Mouse (Mus musculus) embryonic facial prominence, embryonic 12.5 days (tissue): ENCODE data around the gene Taok3. TPM values are rescaled to one million over a fixed set of nuclear protein-coding genes. Genes with fewer than 3 reads are reported as not detected.

Source experiments
- ATAC-seq: fragments of 200-750 bp; cut with Nextera tagmentation; 2 replicates; pipeline ENCODE4 v1.8.0; 2017; ENCODE audit not compliant: insufficient number of reproducible peaks, insufficient read depth, low FRiP score, low TSS enrichment
- H3K27ac ChIP-seq: fragments of 300-500 bp; sonication (generic); 2 replicates; pipeline ENCODE4 v1.5.1; 2016; ENCODE audit warnings: mild to moderate bottlenecking
- H3K27me3 ChIP-seq: fragments of 300-500 bp; sonication (generic); 2 replicates; pipeline ENCODE4 v1.6.1; 2016; ENCODE audit warnings: mild to moderate bottlenecking, moderate library complexity
- H3K36me3 ChIP-seq: fragments of 300-500 bp; sonication (generic); 2 replicates; pipeline ENCODE4 v1.6.1; 2016; ENCODE audit warnings: mild to moderate bottlenecking
- H3K4me1 ChIP-seq: fragments of 300-500 bp; sonication (generic); 2 replicates; pipeline ENCODE4 v1.6.1; 2016
- H3K4me2 ChIP-seq: fragments of 300-500 bp; sonication (generic); replicated peaks from 2 replicates; pipeline ENCODE4 v1.6.1; 2016; ENCODE audit warnings: mild to moderate bottlenecking, moderate library complexity
- H3K4me3 ChIP-seq: fragments of 300-500 bp; sonication (generic); 2 replicates; pipeline ENCODE4 v1.5.1; 2016; ENCODE audit warnings: mild to moderate bottlenecking
- H3K9ac ChIP-seq: fragments of 300-500 bp; sonication (generic); 2 replicates; pipeline ENCODE4 v1.6.1; 2016; ENCODE audit warnings: mild to moderate bottlenecking, moderate library complexity
- H3K9me3 ChIP-seq: fragments of 300-500 bp; sonication (generic); 2 replicates; pipeline ENCODE4 v1.6.1; 2016; ENCODE audit warnings: mild to moderate bottlenecking, moderate library complexity
- WGBS: fragments of 180-500 bp; shearing (Covaris S2); methylation state at CpG from one replicate; pipeline ENCODE4 v1.1.7; 2016; 5-methylcytosine and 5-hydroxymethylcytosine counted together
- polyA plus RNA-seq: library from polyadenylated mRNA; unstranded; fragments of >200 nt; fragmentation: Nextera tagmentation; extraction: Ambion mirVana; gene quantifications from 2 replicates; pipeline ENCODE4 v1.2.1, GENCODE M21; 2016

Gene Taok3
- polyA plus RNA-seq, 1 experiment from 2014 or later, result 12.1 TPM

DNA sequence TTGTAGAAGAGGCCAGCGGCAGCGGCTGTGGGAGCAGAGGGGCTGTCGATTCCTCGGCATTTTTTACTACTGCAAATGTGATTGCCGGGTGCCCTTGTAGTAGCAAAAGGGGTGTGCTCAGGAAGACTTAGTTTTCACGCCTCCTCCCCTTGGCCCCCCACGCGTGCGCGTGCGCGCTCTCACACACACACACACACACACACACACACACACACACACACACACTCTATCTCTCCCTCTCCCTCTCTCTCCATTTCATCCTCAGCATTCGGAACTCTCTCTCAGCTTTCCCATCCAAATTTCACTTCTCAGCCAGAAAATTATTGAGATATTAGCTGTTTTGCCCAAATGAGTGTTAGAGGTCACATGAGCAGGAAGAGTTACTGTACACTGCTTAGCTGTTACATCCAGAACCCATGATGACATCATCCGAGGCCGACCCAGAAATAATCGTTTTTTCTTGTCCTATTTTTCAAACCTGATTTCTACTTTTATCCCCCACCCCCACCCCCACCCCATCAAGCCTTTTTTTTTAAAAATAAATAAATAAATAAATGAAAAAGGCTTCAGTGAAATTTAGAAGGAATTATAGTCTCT lies 122.1 kb downstream of the Taok3 start:
- 71% methylated on average over 16 of the region's 16 CpGs for WGBS
- ATAC-seq, result no peak
- Histone ChIP-seq H3K4me2 (no peak overlapping the region; the same call in 1 of the 2 replicates), H3K27ac (no peak overlapping the region), H3K9me3 (no peaks in the 10 kb centered on the region), H3K9ac (no peak overlapping the region), H3K4me3 (no peak overlapping the region), H3K36me3 (no peaks in the 10 kb centered on the region), H3K4me1 (peaks cover 10% of the 10 kb centered on the region; the same call in 1 of the 2 replicates), H3K27me3 (peaks cover 10% of the 10 kb centered on the region)

GRCm38 (mm10) chr5:117242671-117243478 lies 122.9 kb downstream of the Taok3 start:
- Histone ChIP-seq H3K27ac (no peak overlapping the region), H3K4me1 (peaks cover 10% of the 10 kb centered on the region; the same call in 1 of the 2 replicates), H3K27me3 (peaks cover 10% of the 10 kb centered on the region), H3K9ac (0 out of 2 replicates have a peak overlapping the region, but pooled peaks have one; percentile 24), H3K36me3 (no peaks in the 10 kb centered on the region), H3K4me2 (peak overlapping the region; percentile 40), H3K4me3 (peak overlapping the region; percentile 31), H3K9me3 (no peaks in the 10 kb centered on the region)
- 29% methylated on average over 22 of the region's 22 CpGs for WGBS
- no peak for ATAC-seq

DNA sequence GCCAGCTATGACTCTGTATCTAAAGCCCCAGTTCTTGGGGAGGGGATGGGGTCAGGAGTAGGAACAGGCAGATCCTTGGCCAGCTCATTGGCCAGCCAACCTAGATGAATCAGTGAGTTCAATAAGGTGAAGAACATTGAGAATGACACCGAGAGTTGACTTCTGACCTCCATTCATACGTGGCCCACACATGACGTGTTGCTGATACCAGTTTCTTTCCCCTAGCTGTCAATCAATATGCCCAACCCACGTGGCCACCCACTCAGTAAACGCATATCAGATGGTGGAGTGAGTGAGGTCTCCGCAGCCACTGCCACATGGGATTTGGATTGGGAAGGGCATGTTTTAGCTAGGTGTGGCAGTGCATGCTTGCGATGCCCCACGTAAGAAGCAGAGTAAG lies 125.2 kb downstream of the Taok3 start:
- no peak overlapping the region for H3K9ac ChIP-seq
- ATAC-seq, result no peak
- H3K27me3 ChIP-seq, result peaks cover 10% of the 10 kb centered on the region
- no peak overlapping the region for H3K27ac ChIP-seq
- no peak overlapping the region for H3K4me2 ChIP-seq
- peaks cover 10% of the 10 kb centered on the region; the same call in 1 of the 2 replicates for H3K4me1 ChIP-seq
- no peak overlapping the region for H3K4me3 ChIP-seq
- H3K9me3 ChIP-seq, result no peaks in the 10 kb centered on the region
- 69% methylated on average over 8 of the region's 8 CpGs for WGBS
- no peaks in the 10 kb centered on the region for H3K36me3 ChIP-seq

- Histone ChIP-seq H3K27me3 (0 out of 2 replicates have a peak, but pooled peaks cover under 1% of the 10 kb centered on the region), H3K36me3 (no peaks in the 10 kb centered on the region), H3K27ac (no peak overlapping the region), H3K9ac (no peak overlapping the region), H3K9me3 (no peaks in the 10 kb centered on the region), H3K4me2 (no peak overlapping the region), H3K4me1 (no peaks in the 10 kb centered on the region; the same call in 1 of the 2 replicates), H3K4me3 (no peak overlapping the region)
- 34% methylated on average over 10 of the region's 10 CpGs for WGBS
- ATAC-seq, result no peak
Measured at GRCm38 (mm10) chr5:117248351-117248750, 128.4 kb downstream of the Taok3 start.

DNA sequence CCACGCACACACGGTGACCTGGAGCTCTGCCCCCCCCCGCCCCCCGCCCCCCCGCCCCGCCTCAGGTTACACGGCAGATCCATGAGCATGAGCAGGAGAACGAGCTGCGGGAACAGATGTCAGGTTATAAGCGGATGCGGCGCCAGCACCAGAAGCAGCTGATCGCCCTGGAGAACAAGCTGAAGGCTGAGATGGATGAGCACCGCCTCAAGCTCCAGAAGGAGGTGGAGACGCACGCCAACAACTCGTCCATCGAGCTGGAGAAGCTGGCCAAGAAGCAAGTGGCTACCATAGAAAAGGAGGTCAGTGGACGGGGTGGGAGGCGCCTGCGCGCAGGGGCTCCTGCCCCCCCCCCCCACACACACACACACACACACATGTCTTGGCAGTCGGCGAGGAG lies 130.9 kb downstream of the Taok3 start:
- H3K27ac ChIP-seq, result no peak overlapping the region
- H3K4me3 ChIP-seq, result no peak overlapping the region
- 50% methylated on average over 19 of the region's 24 CpGs for WGBS
- no peaks in the 10 kb centered on the region for H3K36me3 ChIP-seq
- ATAC-seq, result no peak
- H3K9ac ChIP-seq, result no peak overlapping the region; the same call in 1 of the 2 replicates
- H3K27me3 ChIP-seq, result no peaks in the 10 kb centered on the region
- H3K4me1 ChIP-seq, result no peaks in the 10 kb centered on the region; the same call in 1 of the 2 replicates
- H3K4me2 ChIP-seq, result no peak overlapping the region
- no peaks in the 10 kb centered on the region for H3K9me3 ChIP-seq

DNA sequence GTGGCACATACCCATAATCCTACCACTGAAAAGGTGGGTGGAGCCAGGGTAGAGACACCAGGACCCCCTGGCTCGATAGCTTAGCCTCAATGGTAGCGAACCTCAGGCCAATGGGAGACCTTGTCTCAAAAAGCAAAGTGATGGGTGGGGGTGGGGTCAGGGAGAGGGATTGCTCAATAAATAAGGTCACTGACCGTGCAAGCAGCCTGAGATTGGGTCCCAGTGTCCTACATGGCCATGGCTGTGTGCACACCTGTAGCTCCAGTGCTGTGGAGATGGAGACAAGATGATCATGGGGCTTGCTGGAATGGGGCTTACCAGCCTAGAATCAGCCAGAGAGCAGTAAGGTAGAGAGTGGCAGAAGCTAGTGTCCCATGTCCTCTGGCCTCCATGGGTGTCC lies 131.8 kb downstream of the Taok3 start:
- H3K36me3 ChIP-seq, result no peaks in the 10 kb centered on the region
- H3K4me1 ChIP-seq, result no peaks in the 10 kb centered on the region; the same call in 1 of the 2 replicates
- no peaks in the 10 kb centered on the region for H3K9me3 ChIP-seq
- no peak for ATAC-seq
- H3K27ac ChIP-seq, result no peak overlapping the region
- 97% methylated on average over 3 of the region's 3 CpGs for WGBS
- no peaks in the 10 kb centered on the region for H3K27me3 ChIP-seq
- no peak overlapping the region for H3K4me2 ChIP-seq
- H3K4me3 ChIP-seq, result no peak overlapping the region
- no peak overlapping the region for H3K9ac ChIP-seq

- Histone ChIP-seq H3K9me3 (no peaks in the 10 kb centered on the region), H3K27ac (no peak overlapping the region), H3K36me3 (peaks cover 3% of the 10 kb centered on the region), H3K4me3 (no peak overlapping the region), H3K4me2 (no peak overlapping the region), H3K9ac (no peak overlapping the region), H3K27me3 (no peaks in the 10 kb centered on the region), H3K4me1 (no peaks in the 10 kb centered on the region)
- WGBS, result 92% methylated on average over 15 of the region's 15 CpGs
- no peak for ATAC-seq
Measured at GRCm38 (mm10) chr5:117258276-117258675, 138.3 kb downstream of the Taok3 start.

- no peaks in the 10 kb centered on the region for H3K9me3 ChIP-seq
- no peak for ATAC-seq
- H3K9ac ChIP-seq, result no peak overlapping the region
- H3K36me3 ChIP-seq, result peaks cover 11% of the 10 kb centered on the region
- no peak overlapping the region for H3K4me2 ChIP-seq
- H3K4me1 ChIP-seq, result no peaks in the 10 kb centered on the region
- no peak overlapping the region for H3K27ac ChIP-seq
- H3K27me3 ChIP-seq, result no peaks in the 10 kb centered on the region
- no peak overlapping the region for H3K4me3 ChIP-seq
- WGBS, result 83% methylated on average over 21 of the region's 21 CpGs
Measured at GRCm38 (mm10) chr5:117263566-117263965, 143.6 kb downstream of the Taok3 start.

- H3K27ac ChIP-seq, result no peak overlapping the region
Measured at GRCm38 (mm10) chr5:117264701-117265100, 144.8 kb downstream of the Taok3 start.

GRCm38 (mm10) chr5:117267913-117268312 lies 148.0 kb downstream of the Taok3 start:
- no peaks in the 10 kb centered on the region for H3K9me3 ChIP-seq
- no peak overlapping the region for H3K27ac ChIP-seq
- H3K9ac ChIP-seq, result no peak overlapping the region
- H3K4me1 ChIP-seq, result no peaks in the 10 kb centered on the region
- H3K4me3 ChIP-seq, result no peak overlapping the region
- H3K27me3 ChIP-seq, result no peaks in the 10 kb centered on the region
- ATAC-seq, result no peak
- 72% methylated on average over 14 of the region's 14 CpGs for WGBS
- H3K36me3 ChIP-seq, result peaks cover 11% of the 10 kb centered on the region
- no peak overlapping the region for H3K4me2 ChIP-seq

More at GRCm38 (mm10) chr5:117264701-117265100, 144.8 kb downstream of the Taok3 start:
- 38% methylated on average over 5 of the region's 5 CpGs for WGBS
- ATAC-seq, result no peak
- no peak overlapping the region for H3K9ac ChIP-seq
- no peaks in the 10 kb centered on the region for H3K4me1 ChIP-seq
- no peak overlapping the region for H3K4me2 ChIP-seq
- H3K9me3 ChIP-seq, result no peaks in the 10 kb centered on the region
- no peak overlapping the region for H3K4me3 ChIP-seq
- no peaks in the 10 kb centered on the region for H3K27me3 ChIP-seq
- H3K36me3 ChIP-seq, result peaks cover 11% of the 10 kb centered on the region

DNA sequence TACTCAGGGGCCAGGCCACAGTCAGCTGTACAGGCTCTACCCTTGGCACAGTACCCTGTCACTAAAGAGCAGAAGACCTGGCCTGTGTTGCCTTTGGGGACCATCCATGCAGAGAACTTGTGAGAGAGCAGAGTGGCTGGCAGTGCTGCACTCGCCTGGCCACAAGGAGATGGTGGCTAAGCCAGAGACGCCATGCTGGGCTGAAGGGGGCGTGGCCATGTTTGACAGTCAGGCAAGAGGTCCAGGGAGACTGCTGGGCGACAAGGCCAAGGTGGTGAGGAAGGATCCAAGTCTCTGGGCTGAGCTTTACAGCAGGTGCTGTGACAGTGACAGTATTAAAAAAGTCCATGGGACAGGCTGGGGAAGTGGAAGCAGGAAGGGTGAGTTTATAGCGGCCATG lies 148.8 kb downstream of the Taok3 start:
- no peak overlapping the region for H3K9ac ChIP-seq
- H3K4me1 ChIP-seq, result no peaks in the 10 kb centered on the region
- H3K36me3 ChIP-seq, result peaks cover 4% of the 10 kb centered on the region
- no peak overlapping the region for H3K27ac ChIP-seq
- H3K4me3 ChIP-seq, result no peak overlapping the region
- H3K4me2 ChIP-seq, result no peak overlapping the region
- ATAC-seq, result no peak; the same call in 1 of the 2 replicates
- H3K27me3 ChIP-seq, result no peaks in the 10 kb centered on the region
- no peaks in the 10 kb centered on the region for H3K9me3 ChIP-seq
- WGBS, result 43% methylated on average over 5 of the region's 5 CpGs

GRCm38 (mm10) chr5:117269395-117269794 lies 149.5 kb downstream of the Taok3 start:
- no peaks in the 10 kb centered on the region for H3K4me1 ChIP-seq
- ATAC-seq, result no peak
- no peaks in the 10 kb centered on the region for H3K27me3 ChIP-seq
- H3K9ac ChIP-seq, result no peak overlapping the region
- H3K4me2 ChIP-seq, result no peak overlapping the region
- WGBS, result 92% methylated on average over 12 of the region's 12 CpGs
- no peak overlapping the region for H3K27ac ChIP-seq
- no peaks in the 10 kb centered on the region for H3K9me3 ChIP-seq
- no peaks in the 10 kb centered on the region for H3K36me3 ChIP-seq
- H3K4me3 ChIP-seq, result no peak overlapping the region
